Mouse (Mus musculus): ENCODE results near the gene Ninl.

DNA sequence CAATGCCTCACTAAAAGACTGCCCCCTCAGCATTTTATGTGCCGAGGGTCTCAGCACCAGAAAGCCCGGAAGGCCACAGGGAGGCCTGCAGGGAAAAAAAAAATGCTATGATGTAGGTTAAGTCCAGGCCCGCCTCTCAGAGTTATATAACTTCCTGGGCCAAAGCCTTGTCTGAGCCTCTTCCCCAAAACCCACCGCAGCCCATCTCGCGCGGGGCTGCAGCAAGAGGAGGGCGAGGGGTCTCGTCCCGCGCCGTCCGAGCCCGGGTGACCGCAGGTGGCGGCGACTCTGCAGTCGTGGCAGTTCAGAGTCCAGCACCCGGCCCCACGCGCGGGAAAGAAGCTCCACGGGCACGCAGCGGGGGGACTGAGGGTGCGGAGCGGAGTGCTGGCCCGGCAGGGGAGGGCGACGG is 365 bp downstream of the Ninl start:
- TF ChIP-seq GATA1 (IDR thresholded peaks at IDR 0.05; ENCODE audit: borderline replicate concordance, low read length) (no peak), FLI1 (IDR thresholded peaks at IDR 0.05; ENCODE audit: low read length) (no peak)

Measured in megakaryocyte, embryonic 14.5 days (primary cell).